Mouse (Mus musculus): ENCODE measurements around the gene Myl3. TPM values are rescaled to one million over a fixed set of nuclear protein-coding genes. Genes with fewer than 3 reads are reported as not detected.

The Myl3 gene
- polyA plus RNA-seq (2017; shearing (Covaris generic)): not detected

DNA sequence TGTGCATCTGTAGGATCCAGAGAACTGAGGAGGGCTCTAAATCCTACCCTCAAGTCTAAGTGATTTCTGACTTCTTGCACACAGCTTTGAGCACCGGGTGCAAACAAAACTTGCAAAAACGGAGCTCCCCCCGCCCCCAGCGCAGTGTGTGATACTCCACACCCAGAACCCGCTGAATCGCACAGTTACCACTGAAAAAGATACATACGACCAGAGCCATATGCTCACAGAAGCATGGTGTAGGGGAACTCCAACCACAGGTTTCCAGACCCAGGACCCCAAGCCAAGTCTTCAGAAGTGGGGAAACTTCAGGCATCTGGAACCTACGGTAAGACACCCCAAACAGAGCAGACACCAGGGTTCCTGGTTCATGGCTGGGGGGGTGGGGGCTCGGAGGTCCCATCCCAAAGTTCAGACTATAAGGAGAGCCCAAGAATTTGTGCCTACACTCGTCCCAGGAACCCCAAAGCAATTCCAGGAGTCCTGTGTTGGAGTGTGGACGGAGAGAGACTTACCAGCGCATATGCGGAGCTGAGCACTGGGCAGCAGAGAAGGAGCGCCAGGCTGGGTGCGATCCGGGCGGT is at the start of gene Myl3:
TSS of gene Myl3 (plus strand) at position 151 of the 584 bp plus-strand sequence.

GRCm38 (mm10) chr9:110746961-110747360 is 5.3 kb downstream of the Myl3 start, which contains the start of gene Pth1r:
Gene Pth1r, minus strand, starts transcription at chr9:110747145.

GRCm38 (mm10) chr9:110797866-110798265 is 56.2 kb downstream of the Myl3 start, which contains the start of gene Prss42:
Gene Prss42, plus strand, starts transcription at chr9:110798166.

DNA sequence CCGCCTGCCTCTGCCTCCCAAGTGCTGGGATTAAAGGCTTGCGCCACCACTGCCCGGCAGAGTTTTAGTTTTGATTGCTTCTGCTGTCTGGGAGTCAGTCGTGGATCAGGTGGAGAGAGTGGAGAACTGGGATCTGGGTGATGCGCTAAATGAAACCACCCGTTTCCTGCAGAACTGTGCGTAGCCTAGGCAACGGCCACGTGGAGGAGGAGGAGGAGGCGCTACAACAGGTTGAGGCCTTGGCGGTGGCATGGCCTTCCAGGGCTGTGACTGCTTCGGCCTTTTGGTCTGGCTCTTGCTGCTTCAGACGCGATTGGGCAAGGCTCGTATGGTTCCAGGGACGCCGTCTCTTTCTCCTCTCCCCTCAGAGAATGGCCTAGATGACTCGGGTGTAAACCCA is 72.1 kb downstream of the Myl3 start, which contains the start of gene Prss44:
TSS of gene Prss44 (plus strand) at position 206 of the 400 bp plus-strand sequence.

Other genes starting within 250 kb of the Myl3 start
- 10 to 100 TPM; 31.2 to 36.0 TPM for gene Setd2, start 209.3 kb upstream of the Myl3 start, polyA plus RNA-seq (2017; shearing (Covaris generic))
- 1 to 10 TPM; 1.0 to 3.1 TPM for gene Nradd, start 117.4 kb upstream of the Myl3 start, polyA plus RNA-seq (2017; shearing (Covaris generic))
- 10 to 100 TPM; 26.7 to 84.1 TPM for gene Nbeal2, start 87.7 kb upstream of the Myl3 start, polyA plus RNA-seq (2017; shearing (Covaris generic))
- gene Ccdc12, start 85.4 kb upstream of the Myl3 start, polyA plus RNA-seq (2017; shearing (Covaris generic)): 100 to 1,000 TPM; 302 to 304 TPM
- gene Pth1r, start 5.3 kb downstream of the Myl3 start, polyA plus RNA-seq (2017; shearing (Covaris generic)): under 1 TPM in 1 of 2 experiments, not detected in 1; 0.07 TPM
- gene Prss42, start 56.3 kb downstream of the Myl3 start, polyA plus RNA-seq (2017; shearing (Covaris generic)): not detected
- not detected for gene Prss44, start 72.1 kb downstream of the Myl3 start, polyA plus RNA-seq (2017; shearing (Covaris generic))
- under 1 TPM in 1 of 2 experiments, not detected in 1; 0.10 TPM for gene Prss43, start 84.8 kb downstream of the Myl3 start, polyA plus RNA-seq (2017; shearing (Covaris generic))
- under 1 TPM in 1 of 2 experiments, not detected in 1; 0.20 TPM for gene Prss45, start 92.7 kb downstream of the Myl3 start, polyA plus RNA-seq (2017; shearing (Covaris generic))
- not detected for gene Prss46, start 102.6 kb downstream of the Myl3 start, polyA plus RNA-seq (2017; shearing (Covaris generic))
- under 1 TPM in 1 of 2 experiments, not detected in 1; 0.77 TPM for gene Prss50, start 116.1 kb downstream of the Myl3 start, polyA plus RNA-seq (2017; shearing (Covaris generic))
- gene Als2cl, start 138.0 kb downstream of the Myl3 start, polyA plus RNA-seq (2017; shearing (Covaris generic)): 10 to 100 TPM; 20.6 to 33.1 TPM
- 10 to 100 TPM in 1 of 2 experiments, 1 to 10 TPM in 1; 6.7 to 16.9 TPM for gene Tmie, start 138.3 kb downstream of the Myl3 start, polyA plus RNA-seq (2017; shearing (Covaris generic))
- gene Fam240a, start 175.0 kb downstream of the Myl3 start, polyA plus RNA-seq (2017; shearing (Covaris generic)): 1 to 10 TPM in 1 of 2 experiments, not detected in 1; 5.1 TPM
- 1 to 10 TPM; 3.3 to 7.6 TPM for gene Tdgf1, start 204.3 kb downstream of the Myl3 start, polyA plus RNA-seq (2017; shearing (Covaris generic))
- gene Lrrc2, start 209.7 kb downstream of the Myl3 start, polyA plus RNA-seq (2017; shearing (Covaris generic)): under 1 TPM in 1 of 2 experiments, not detected in 1; 0.12 TPM
- gene Rtp3, start 248.7 kb downstream of the Myl3 start, polyA plus RNA-seq (2017; shearing (Covaris generic)): not detected

Data from activated CD4-positive, CD25-positive, alpha-beta regulatory T cell (primary cell).